Mouse (Mus musculus) thymus, adult 2 months (tissue): ENCODE measurements around the gene C1qtnf1. TPM values are rescaled to one million over a fixed set of nuclear protein-coding genes. Genes with fewer than 3 reads are reported as not detected.

ENCODE experiments used
- DNase-seq: peaks from one replicate; pipeline ENCODE4 v3.0.0; 2021
- H3K27ac ChIP-seq: fragments of 200-500 bp; 2 replicates; pipeline ENCODE4 v1.5.1; 2012; ENCODE audit warnings: low read length, control low read depth; ENCODE audit not compliant: control insufficient read depth, insufficient read depth
- H3K27me3 ChIP-seq: fragments of 200-500 bp; 2 replicates; pipeline ENCODE4 v1.6.1; 2012; ENCODE audit warnings: mild to moderate bottlenecking, low read length, moderate library complexity, mixed read lengths; ENCODE audit not compliant: control insufficient read depth, insufficient read depth
- H3K36me3 ChIP-seq: fragments of 200-500 bp; 2 replicates; pipeline ENCODE4 v1.6.1; 2012; ENCODE audit warnings: mild to moderate bottlenecking, low read length, moderate library complexity; ENCODE audit not compliant: control insufficient read depth, insufficient read depth
- H3K4me1 ChIP-seq: fragments of 200-500 bp; replicated peaks from 2 replicates; pipeline ENCODE4 v1.6.1; 2012; ENCODE audit warnings: low read length; ENCODE audit not compliant: control insufficient read depth, insufficient read depth
- H3K4me3 ChIP-seq: fragments of 200-500 bp; 2 replicates; pipeline ENCODE4 v1.5.1; 2012; ENCODE audit warnings: mild to moderate bottlenecking, low read length, control low read depth, moderate library complexity; ENCODE audit not compliant: control insufficient read depth, insufficient read depth
- CTCF ChIP-seq: fragments of 200-500 bp; IDR thresholded peaks from 2 replicates; pipeline ENCODE4 v1.5.1; 2012; ENCODE audit warnings: mild to moderate bottlenecking, control low read depth, low read length, moderate library complexity, borderline replicate concordance; ENCODE audit not compliant: control insufficient read depth, poor library complexity, insufficient read depth; ENCODE audit errors: extremely low read depth
- POLR2A ChIP-seq: fragments of 200-500 bp; IDR thresholded peaks from 2 replicates; pipeline ENCODE4 v1.6.1; 2012; ENCODE audit warnings: mild to moderate bottlenecking, low read length, control low read depth, moderate library complexity; ENCODE audit not compliant: control insufficient read depth, poor library complexity, insufficient read depth; ENCODE audit errors: extremely low read depth
- WGBS: fragments of 180-500 bp; shearing (Covaris S2); methylation state at CpG from one replicate; pipeline ENCODE4 v1.1.7; 2018; 5-methylcytosine and 5-hydroxymethylcytosine counted together
- polyA plus RNA-seq: library from polyadenylated mRNA; depleted of rRNA; stranded (reverse); fragments of >200 nt; gene quantifications from 2 replicates; pipeline ENCODE4 v1.2.3, GENCODE M21; 2012

C1qtnf1 gene
- polyA plus RNA-seq, 1 experiment = 10.6 TPM

DNA sequence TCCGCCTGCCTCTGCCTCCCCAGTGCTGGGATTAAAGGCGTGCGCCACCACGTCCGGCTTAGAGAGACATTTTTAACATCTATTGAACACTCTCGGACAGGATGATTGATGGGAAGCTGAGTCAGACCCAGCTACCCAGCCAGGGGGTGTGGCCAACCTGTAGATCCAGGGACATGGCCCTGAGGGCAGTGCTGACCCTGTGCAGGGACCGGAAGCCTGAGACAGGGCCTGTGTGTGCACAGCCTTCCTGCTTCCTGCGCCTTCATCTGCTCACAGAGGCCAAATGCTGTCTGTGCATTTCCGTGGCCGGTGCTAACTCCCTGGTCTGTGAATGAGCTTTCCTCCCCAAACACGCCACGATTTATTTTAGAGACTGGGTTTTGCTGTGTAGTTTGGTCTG, 51.8 kb downstream of the C1qtnf1 start:
- H3K27ac ChIP-seq = no peak overlapping the region
- peaks cover 21% of the 10 kb centered on the region for H3K4me1 ChIP-seq
- H3K27me3 ChIP-seq = no peaks in the 10 kb centered on the region
- TF ChIP-seq CTCF = no peak
- 93% methylated on average over 12 of the region's 12 CpGs for WGBS
- no peak for DNase-seq
- no peak overlapping the region for H3K4me3 ChIP-seq
- peaks cover 25% of the 10 kb centered on the region for H3K36me3 ChIP-seq

DNA sequence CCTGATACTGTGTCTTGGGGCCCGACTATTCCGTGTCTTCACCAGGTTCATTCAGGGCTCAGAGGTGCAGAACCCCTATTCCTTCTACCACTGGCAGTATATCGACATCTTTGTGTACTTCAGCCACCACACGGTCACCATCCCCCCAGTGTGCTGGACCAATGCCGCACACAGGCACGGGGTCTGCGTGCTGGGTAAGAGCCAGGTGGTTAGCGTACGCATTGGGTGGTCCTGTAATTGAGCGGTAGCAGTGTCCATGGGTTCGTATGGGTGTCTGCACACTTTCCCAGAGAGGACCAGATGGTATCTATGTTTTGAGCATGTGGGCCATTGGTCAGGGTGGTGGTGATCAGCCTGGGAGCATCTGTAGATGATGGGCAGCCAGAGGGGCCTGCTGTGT, 53.2 kb downstream of the C1qtnf1 start:
- TF ChIP-seq CTCF = no peak
- TF ChIP-seq POLR2A = no peak
- no peak for DNase-seq
- WGBS = 98% methylated on average over 11 of the region's 11 CpGs
- Histone ChIP-seq H3K4me1 (peaks cover 10% of the 10 kb centered on the region), H3K4me3 (no peak overlapping the region), H3K27me3 (no peaks in the 10 kb centered on the region), H3K27ac (no peak overlapping the region), H3K36me3 (peaks cover 33% of the 10 kb centered on the region)

DNA sequence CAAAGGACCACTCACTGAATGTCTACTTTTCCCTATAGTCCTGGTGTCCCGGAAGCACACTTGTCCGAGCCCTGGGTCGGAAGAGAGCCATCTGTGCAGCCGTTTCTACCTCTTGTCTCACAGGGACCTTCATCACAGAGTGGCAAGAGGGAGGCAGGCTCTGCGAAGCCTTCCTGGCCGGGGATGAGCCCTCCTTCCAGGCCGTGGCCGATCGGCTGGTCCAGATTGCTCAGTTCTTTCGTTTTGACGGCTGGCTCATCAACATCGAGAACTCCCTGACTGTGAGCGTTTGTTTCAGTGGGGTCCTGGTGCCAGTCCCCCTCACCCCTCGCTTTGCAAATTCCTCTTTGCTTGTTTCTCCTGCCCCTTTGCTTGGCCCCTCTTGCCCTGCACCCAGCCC, 53.7 kb downstream of the C1qtnf1 start:
- DNase-seq = no peak
- H3K27me3 ChIP-seq = no peaks in the 10 kb centered on the region
- H3K4me3 ChIP-seq = no peak overlapping the region
- H3K4me1 ChIP-seq = peaks cover 8% of the 10 kb centered on the region
- WGBS = 96% methylated on average over 14 of the region's 14 CpGs
- TF ChIP-seq POLR2A = no peak
- no peak for TF ChIP-seq CTCF
- no peak overlapping the region for H3K27ac ChIP-seq
- peaks cover 33% of the 10 kb centered on the region for H3K36me3 ChIP-seq

DNA sequence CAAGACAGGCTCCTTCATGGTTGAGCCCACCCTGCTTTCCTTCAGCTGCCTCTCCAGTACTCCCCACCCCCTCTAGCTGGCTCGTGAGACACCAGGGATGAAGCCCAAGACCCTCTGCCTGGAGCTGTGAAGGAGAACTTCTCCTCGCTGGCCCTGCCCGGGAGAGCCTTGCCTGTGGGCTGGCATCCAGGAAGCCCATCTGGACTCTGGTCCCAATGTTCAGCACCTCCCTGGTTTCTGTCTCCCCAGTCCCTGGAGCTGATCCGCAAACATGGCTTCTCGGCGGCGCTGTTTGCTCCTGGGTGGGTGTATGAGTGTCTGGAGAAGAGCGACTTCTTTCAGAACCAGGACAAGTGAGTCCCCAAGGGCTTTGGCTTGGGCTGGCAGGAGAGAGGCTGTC, 56.2 kb downstream of the C1qtnf1 start:
- Histone ChIP-seq H3K4me3 (no peak overlapping the region), H3K4me1 (no peaks in the 10 kb centered on the region; the same call in 1 of the 2 replicates), H3K27ac (no peak overlapping the region), H3K36me3 (peaks cover 42% of the 10 kb centered on the region), H3K27me3 (no peaks in the 10 kb centered on the region)
- 96% methylated on average over 8 of the region's 8 CpGs for WGBS
- TF ChIP-seq CTCF (no peak), POLR2A (no peak)
- DNase-seq = no peak

DNA sequence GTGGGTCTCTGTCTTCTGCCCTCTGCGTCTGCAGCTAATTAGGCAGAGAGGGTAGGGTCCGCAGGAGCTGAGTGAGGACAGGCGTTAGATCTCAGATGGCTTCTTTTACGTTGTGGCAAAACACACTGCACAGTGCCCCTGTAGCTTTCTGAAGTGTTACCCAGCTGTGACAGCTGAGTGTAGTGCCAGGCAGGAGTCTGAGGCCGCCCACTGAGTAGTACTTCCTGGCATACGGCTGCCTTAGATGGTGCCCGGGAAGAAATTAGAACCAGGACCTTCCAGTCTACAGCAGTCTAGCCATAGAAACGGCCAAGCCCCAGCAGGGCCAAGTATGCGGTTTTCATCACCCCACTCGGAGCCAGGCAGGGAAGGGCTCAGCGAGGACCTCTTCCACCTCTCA, 57.3 kb downstream of the C1qtnf1 start:
- Histone ChIP-seq H3K27me3 (no peaks in the 10 kb centered on the region), H3K4me1 (peaks cover under 1% of the 10 kb centered on the region; the same call in 1 of the 2 replicates), H3K27ac (no peak overlapping the region), H3K4me3 (no peak overlapping the region), H3K36me3 (peaks cover 42% of the 10 kb centered on the region)
- no peak for DNase-seq
- TF ChIP-seq CTCF = no peak
- no peak for TF ChIP-seq POLR2A
- 94% methylated on average over 11 of the region's 11 CpGs for WGBS

DNA sequence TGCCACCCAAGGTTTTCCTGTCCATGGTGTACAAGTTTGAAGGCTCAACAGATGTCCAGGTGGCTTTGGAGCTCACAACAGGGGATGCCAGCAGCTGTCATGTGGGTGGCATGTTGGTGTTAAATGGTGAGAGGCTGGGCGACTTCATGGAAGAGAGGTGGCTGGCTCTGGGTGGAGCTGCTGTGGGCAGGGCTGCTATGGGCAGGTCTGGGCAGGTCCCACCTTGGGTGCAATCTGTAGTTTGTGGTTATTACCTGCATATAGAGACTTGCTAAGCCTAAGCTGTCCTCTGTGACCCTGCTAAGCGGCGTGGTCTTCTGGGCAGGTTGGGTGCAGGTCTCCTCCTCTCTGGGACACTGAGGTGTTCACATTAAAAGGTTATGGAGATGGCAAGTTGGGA, 57.8 kb downstream of the C1qtnf1 start:
- TF ChIP-seq CTCF (no peak), POLR2A (no peak)
- 94% methylated on average over 3 of the region's 3 CpGs for WGBS
- no peak for DNase-seq
- no peak overlapping the region for H3K4me3 ChIP-seq
- no peaks in the 10 kb centered on the region for H3K27me3 ChIP-seq
- no peak overlapping the region for H3K27ac ChIP-seq
- peaks cover 42% of the 10 kb centered on the region for H3K36me3 ChIP-seq
- H3K4me1 ChIP-seq = peaks cover 4% of the 10 kb centered on the region; the same call in 1 of the 2 replicates

DNA sequence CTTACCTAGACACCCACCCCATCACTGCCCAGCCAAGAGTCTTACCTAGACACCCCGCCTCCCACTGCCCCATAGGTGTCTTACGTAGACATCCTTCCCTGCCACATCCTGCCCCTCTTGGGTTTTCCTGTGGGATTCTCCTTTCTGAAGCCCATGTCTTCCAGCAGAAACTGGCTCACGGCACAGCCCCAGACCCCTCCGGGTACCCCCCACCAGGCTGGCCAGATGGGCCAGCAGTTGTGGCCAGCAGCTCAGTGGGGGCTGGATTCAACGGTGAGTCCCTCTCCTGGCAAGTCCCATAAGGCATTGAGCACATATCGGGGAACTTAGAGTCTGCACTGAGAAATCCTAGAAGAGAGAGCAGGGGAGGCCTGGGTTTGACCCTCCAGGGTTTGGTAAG, 58.3 kb downstream of the C1qtnf1 start:
- Histone ChIP-seq H3K27ac (no peak overlapping the region), H3K27me3 (no peaks in the 10 kb centered on the region), H3K36me3 (peaks cover 41% of the 10 kb centered on the region), H3K4me3 (no peak overlapping the region), H3K4me1 (peaks cover 4% of the 10 kb centered on the region; the same call in 1 of the 2 replicates)
- TF ChIP-seq POLR2A (no peak), CTCF (no peak)
- 95% methylated on average over 6 of the region's 6 CpGs for WGBS
- no peak for DNase-seq
